Mouse (Mus musculus) 416B (cell line): ENCODE measurements at regions not wholly inside any gene's neighbourhood (a gene's known extent, or its start where the extent isn't known, plus 50 kb on each side); places are given as distances from the start of the nearest gene placed in this dataset.

ENCODE experiments used
- DNase-seq: peaks from one replicate; pipeline ENCODE4 v3.0.0; 2011; ENCODE audit warnings: low read depth

- peak; percentile 0 for DNase-seq
These were observed 365.1 kb downstream of the Dmrt2 start for GRCm38 (mm10) chr19:26037270-26037669.

GRCm38 (mm10) chr19:26051478-26052215 is 379.4 kb downstream of the Dmrt2 start:
- DNase-seq: no peak

GRCm38 (mm10) chr19:26059668-26060067 is 387.5 kb downstream of the Dmrt2 start:
- DNase-seq: no peak

GRCm38 (mm10) chr19:26068553-26068952 is 396.3 kb downstream of the Dmrt2 start:
- DNase-seq: no peak

GRCm38 (mm10) chr19:26069908-26070307 is 397.7 kb downstream of the Dmrt2 start:
- DNase-seq: no peak

- DNase-seq: no peak
These were observed 416.1 kb downstream of the Dmrt2 start for GRCm38 (mm10) chr19:26088318-26088717.

GRCm38 (mm10) chr19:26091386-26091785 is 419.2 kb downstream of the Dmrt2 start:
- no peak for DNase-seq

- DNase-seq: no peak
These were observed 421.6 kb downstream of the Dmrt2 start for GRCm38 (mm10) chr19:26093844-26094243.

- DNase-seq: no peak
These were observed 442.1 kb downstream of the Dmrt2 start for GRCm38 (mm10) chr19:26114326-26114725.

- DNase-seq: no peak
These were observed 456.2 kb downstream of the Dmrt2 start for GRCm38 (mm10) chr19:26128423-26128822.

GRCm38 (mm10) chr19:26134385-26134784 is 462.2 kb downstream of the Dmrt2 start:
- no peak for DNase-seq

GRCm38 (mm10) chr19:26135398-26136104 is 463.3 kb downstream of the Dmrt2 start:
- DNase-seq: no peak

- DNase-seq: no peak
These were observed 464.2 kb upstream of the Smarca2 start for GRCm38 (mm10) chr19:26140647-26141046.

- no peak for DNase-seq
These were observed 461.3 kb upstream of the Smarca2 start for GRCm38 (mm10) chr19:26143539-26143938.

- DNase-seq: no peak
These were observed 453.6 kb upstream of the Smarca2 start for GRCm38 (mm10) chr19:26151216-26151615.

GRCm38 (mm10) chr19:26164993-26165392 is 439.9 kb upstream of the Smarca2 start:
- no peak for DNase-seq

GRCm38 (mm10) chr19:26181774-26182173 is 423.1 kb upstream of the Smarca2 start:
- DNase-seq: peak; percentile 30

- DNase-seq: no peak
These were observed 419.8 kb upstream of the Smarca2 start for GRCm38 (mm10) chr19:26185012-26185411.

GRCm38 (mm10) chr19:26190803-26191202 is 414.0 kb upstream of the Smarca2 start:
- DNase-seq: no peak

- no peak for DNase-seq
These were observed 411.2 kb upstream of the Smarca2 start for GRCm38 (mm10) chr19:26193664-26194063.

GRCm38 (mm10) chr19:26208760-26209159 is 396.1 kb upstream of the Smarca2 start:
- no peak for DNase-seq

- no peak for DNase-seq
These were observed 370.3 kb upstream of the Smarca2 start for GRCm38 (mm10) chr19:26234539-26234938.

GRCm38 (mm10) chr19:26244067-26244466 is 360.8 kb upstream of the Smarca2 start:
- DNase-seq: no peak

- DNase-seq: no peak
These were observed 355.1 kb upstream of the Smarca2 start for GRCm38 (mm10) chr19:26249751-26250150.
